Mouse (Mus musculus): ENCODE data around the gene Rep15. TPM values are rescaled to one million over a fixed set of nuclear protein-coding genes. Genes with fewer than 3 reads are reported as not detected.

Rep15 gene
- polyA plus RNA-seq, 2 experiments, result 1.3 TPM

- TF ChIP-seq POLR2A (IDR thresholded peaks at IDR 0.05; ENCODE audit: borderline replicate concordance, extremely low read depth, insufficient read depth, insufficient read length), result no peak
- no peaks in the 10 kb centered on the region for H3K9me3 ChIP-seq (ENCODE audit: control insufficient read depth, low read length)
- H3K27ac ChIP-seq (replicated peaks; ENCODE audit: low read depth, low read length), result no peak overlapping the region
- H3K4me1 ChIP-seq (ENCODE audit: control insufficient read depth, insufficient read depth, low read length), result no peaks in the 10 kb centered on the region
- no peak for ATAC-seq (ENCODE audit: low FRiP score, low read depth)
- no peak for DNase-seq (ENCODE audit: low spot score)
- 84% methylated on average over 6 of the region's 6 CpGs for WGBS
- no peak overlapping the region for H3K9ac ChIP-seq (ENCODE audit: low read depth, low read length, severe bottlenecking)
- no peak overlapping the region for H3K4me2 ChIP-seq (replicated peaks; ENCODE audit: low read depth, low read length, severe bottlenecking)
- no peak overlapping the region for H3K4me3 ChIP-seq (replicated peaks; ENCODE audit: low read length)
- H3K27me3 ChIP-seq (ENCODE audit: control insufficient read depth, insufficient read depth, low read length), result no peaks in the 10 kb centered on the region
- peaks cover 52% of the 10 kb centered on the region for H3K36me3 ChIP-seq (ENCODE audit: control insufficient read depth, insufficient read depth, low read length)
These were observed 35.4 kb upstream of the Rep15 start for GRCm38 (mm10) chr6:146997006-146997405.

GRCm38 (mm10) chr6:146998710-146999109 is 33.7 kb upstream of the Rep15 start:
- Histone ChIP-seq H3K27me3 (ENCODE audit: control insufficient read depth, insufficient read depth, low read length) (no peaks in the 10 kb centered on the region), H3K9ac (ENCODE audit: low read depth, low read length, severe bottlenecking) (no peak overlapping the region), H3K4me3 (replicated peaks; ENCODE audit: low read length) (no peak overlapping the region), H3K4me2 (replicated peaks; ENCODE audit: low read depth, low read length, severe bottlenecking) (no peak overlapping the region), H3K36me3 (ENCODE audit: control insufficient read depth, insufficient read depth, low read length) (peaks cover 62% of the 10 kb centered on the region), H3K27ac (replicated peaks; ENCODE audit: low read depth, low read length) (no peak overlapping the region), H3K4me1 (ENCODE audit: control insufficient read depth, insufficient read depth, low read length) (no peaks in the 10 kb centered on the region), H3K9me3 (ENCODE audit: control insufficient read depth, low read length) (no peaks in the 10 kb centered on the region)
- no peak for TF ChIP-seq POLR2A (IDR thresholded peaks at IDR 0.05; ENCODE audit: borderline replicate concordance, extremely low read depth, insufficient read depth, insufficient read length)
- WGBS, result 92% methylated on average over 4 of the region's 4 CpGs
- no peak for DNase-seq (ENCODE audit: low spot score)
- no peak for ATAC-seq (ENCODE audit: low FRiP score, low read depth)

- H3K4me1 ChIP-seq (ENCODE audit: control insufficient read depth, insufficient read depth, low read length), result no peaks in the 10 kb centered on the region
- 91% methylated on average over 9 of the region's 9 CpGs for WGBS
- H3K36me3 ChIP-seq (ENCODE audit: control insufficient read depth, insufficient read depth, low read length), result peaks cover 66% of the 10 kb centered on the region
- no peak for TF ChIP-seq POLR2A (IDR thresholded peaks at IDR 0.05; ENCODE audit: borderline replicate concordance, extremely low read depth, insufficient read depth, insufficient read length)
- H3K27me3 ChIP-seq (ENCODE audit: control insufficient read depth, insufficient read depth, low read length), result no peaks in the 10 kb centered on the region
- H3K4me2 ChIP-seq (replicated peaks; ENCODE audit: low read depth, low read length, severe bottlenecking), result no peak overlapping the region
- no peak overlapping the region for H3K27ac ChIP-seq (replicated peaks; ENCODE audit: low read depth, low read length)
- H3K4me3 ChIP-seq (replicated peaks; ENCODE audit: low read length), result no peak overlapping the region
- no peak overlapping the region for H3K9ac ChIP-seq (ENCODE audit: low read depth, low read length, severe bottlenecking)
- no peaks in the 10 kb centered on the region for H3K9me3 ChIP-seq (ENCODE audit: control insufficient read depth, low read length)
- ATAC-seq (ENCODE audit: low FRiP score, low read depth), result no peak
- DNase-seq (ENCODE audit: low spot score), result no peak
These were observed 33.1 kb upstream of the Rep15 start for GRCm38 (mm10) chr6:146999302-146999701.

DNA sequence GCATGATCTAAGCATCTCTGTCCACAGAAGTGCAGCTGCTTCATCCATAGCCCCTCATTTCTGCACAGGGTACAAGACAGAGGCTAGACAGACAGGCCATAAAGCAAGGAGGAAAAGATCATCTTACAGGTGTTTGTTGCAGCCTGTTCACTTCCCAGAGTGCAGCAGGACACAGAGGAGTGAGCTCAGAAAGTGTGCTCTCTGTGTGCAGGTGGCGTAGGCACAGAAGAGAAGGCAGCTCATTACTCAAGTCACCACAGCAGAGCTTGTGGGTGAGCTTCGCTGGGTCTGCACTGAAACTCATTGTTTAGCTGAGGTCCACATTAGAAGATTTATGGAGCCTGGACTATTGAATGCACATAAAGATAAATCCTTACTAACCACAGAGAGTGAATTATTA is 32.6 kb upstream of the Rep15 start:
- ATAC-seq (ENCODE audit: low FRiP score, low read depth) (no peak), DNase-seq (ENCODE audit: low spot score) (no peak)
- H3K9me3 ChIP-seq (ENCODE audit: control insufficient read depth, low read length), result no peaks in the 10 kb centered on the region
- H3K4me3 ChIP-seq (replicated peaks; ENCODE audit: low read length), result no peak overlapping the region
- H3K27ac ChIP-seq (replicated peaks; ENCODE audit: low read depth, low read length), result no peak overlapping the region
- H3K4me2 ChIP-seq (replicated peaks; ENCODE audit: low read depth, low read length, severe bottlenecking), result no peak overlapping the region
- WGBS, result 65% methylated on average over 2 of the region's 2 CpGs
- H3K4me1 ChIP-seq (ENCODE audit: control insufficient read depth, insufficient read depth, low read length), result no peaks in the 10 kb centered on the region
- peaks cover 66% of the 10 kb centered on the region for H3K36me3 ChIP-seq (ENCODE audit: control insufficient read depth, insufficient read depth, low read length)
- TF ChIP-seq POLR2A (IDR thresholded peaks at IDR 0.05; ENCODE audit: borderline replicate concordance, extremely low read depth, insufficient read depth, insufficient read length), result no peak
- no peak overlapping the region for H3K9ac ChIP-seq (ENCODE audit: low read depth, low read length, severe bottlenecking)
- H3K27me3 ChIP-seq (ENCODE audit: control insufficient read depth, insufficient read depth, low read length), result no peaks in the 10 kb centered on the region

DNA sequence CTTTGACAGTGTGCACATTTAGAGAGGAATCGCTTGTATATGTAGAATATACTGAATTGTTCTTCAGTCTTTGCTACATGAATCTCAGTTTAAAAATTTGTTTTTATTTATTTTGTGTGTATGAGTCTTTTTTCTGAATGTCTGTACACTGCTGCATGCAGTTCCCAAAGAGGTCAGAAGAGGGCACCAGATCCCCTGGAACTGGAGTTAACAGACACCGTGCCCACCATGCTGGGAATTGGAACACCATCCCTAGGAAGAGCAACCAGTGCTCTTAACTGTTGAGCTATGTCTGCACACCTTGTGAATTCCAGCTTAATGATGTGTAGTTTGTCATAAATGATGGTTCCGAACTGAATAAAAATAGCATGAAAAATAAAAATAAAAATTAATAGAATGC is 24.2 kb upstream of the Rep15 start:
- WGBS, result 55% methylated on average over 3 of the region's 3 CpGs

DNA sequence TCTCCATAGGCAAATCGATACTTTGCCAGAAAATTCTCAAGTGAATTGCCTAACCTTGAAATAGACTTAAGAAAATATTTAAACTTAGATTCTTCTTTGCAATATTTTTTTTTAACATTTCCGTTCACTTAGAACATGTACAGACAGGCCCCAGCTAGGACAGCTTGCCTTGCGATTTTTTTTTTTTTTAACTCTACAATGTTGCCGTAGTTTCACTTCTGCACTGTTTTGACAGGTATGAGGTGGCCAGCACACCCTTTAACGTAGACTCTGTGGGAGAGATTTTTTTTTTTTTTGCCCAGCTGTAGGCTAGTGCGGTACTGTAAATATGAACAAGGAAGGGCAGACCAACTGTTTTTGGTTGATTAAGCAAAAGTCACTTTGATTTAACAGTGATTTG is 22.0 kb upstream of the Rep15 start:
- Histone ChIP-seq H3K4me2 (replicated peaks; ENCODE audit: low read depth, low read length, severe bottlenecking) (no peak overlapping the region), H3K27ac (replicated peaks; ENCODE audit: low read depth, low read length) (no peak overlapping the region), H3K9me3 (ENCODE audit: control insufficient read depth, low read length) (no peaks in the 10 kb centered on the region), H3K4me1 (ENCODE audit: control insufficient read depth, insufficient read depth, low read length) (0 out of 2 replicates have a peak, but pooled peaks cover 2% of the 10 kb centered on the region), H3K9ac (ENCODE audit: low read depth, low read length, severe bottlenecking) (no peak overlapping the region), H3K4me3 (replicated peaks; ENCODE audit: low read length) (no peak overlapping the region), H3K36me3 (ENCODE audit: control insufficient read depth, insufficient read depth, low read length) (peaks cover 49% of the 10 kb centered on the region), H3K27me3 (ENCODE audit: control insufficient read depth, insufficient read depth, low read length) (no peaks in the 10 kb centered on the region)
- TF ChIP-seq POLR2A (IDR thresholded peaks at IDR 0.05; ENCODE audit: borderline replicate concordance, extremely low read depth, insufficient read depth, insufficient read length), result no peak
- DNase-seq (ENCODE audit: low spot score) (no peak), ATAC-seq (ENCODE audit: low FRiP score, low read depth) (no peak)
- 74% methylated on average over 6 of the region's 6 CpGs for WGBS

More for the DNA sequence above, 24.2 kb upstream of the Rep15 start:
- Histone ChIP-seq H3K27ac (replicated peaks; ENCODE audit: low read depth, low read length) (no peak overlapping the region), H3K4me3 (replicated peaks; ENCODE audit: low read length) (no peak overlapping the region), H3K4me2 (replicated peaks; ENCODE audit: low read depth, low read length, severe bottlenecking) (no peak overlapping the region), H3K4me1 (ENCODE audit: control insufficient read depth, insufficient read depth, low read length) (0 out of 2 replicates have a peak, but pooled peaks cover 2% of the 10 kb centered on the region), H3K27me3 (ENCODE audit: control insufficient read depth, insufficient read depth, low read length) (no peaks in the 10 kb centered on the region), H3K36me3 (ENCODE audit: control insufficient read depth, insufficient read depth, low read length) (peaks cover 45% of the 10 kb centered on the region), H3K9me3 (ENCODE audit: control insufficient read depth, low read length) (no peaks in the 10 kb centered on the region), H3K9ac (ENCODE audit: low read depth, low read length, severe bottlenecking) (no peak overlapping the region)
- DNase-seq (ENCODE audit: low spot score) (no peak), ATAC-seq (ENCODE audit: low FRiP score, low read depth) (no peak)
- TF ChIP-seq POLR2A (IDR thresholded peaks at IDR 0.05; ENCODE audit: borderline replicate concordance, extremely low read depth, insufficient read depth, insufficient read length), result no peak
